Mouse (Mus musculus) lung, embryonic 16.5 days (tissue): ENCODE results near the gene Gas2l3. TPM values are rescaled to one million over a fixed set of nuclear protein-coding genes. Genes with fewer than 3 reads are reported as not detected.

Experiments
- ATAC-seq: fragments of 200-750 bp; cut with Nextera tagmentation; 2 replicates; pipeline ENCODE4 v1.8.0; 2017; ENCODE audit warnings: low read depth, mild to moderate bottlenecking, moderate library complexity
- H3K27ac ChIP-seq: fragments of 300-500 bp; sonication (generic); 2 replicates; pipeline ENCODE4 v1.5.1; 2014; ENCODE audit warnings: mild to moderate bottlenecking, control low read depth, low read length
- H3K27me3 ChIP-seq: fragments of 300-500 bp; sonication (generic); 2 replicates; pipeline ENCODE4 v1.6.1; 2014; ENCODE audit warnings: low read depth, low read length, mixed read lengths; ENCODE audit not compliant: control insufficient read depth, insufficient read depth
- H3K36me3 ChIP-seq: fragments of 300-500 bp; sonication (generic); 2 replicates; pipeline ENCODE4 v1.6.1; 2014; ENCODE audit warnings: low read length; ENCODE audit not compliant: control insufficient read depth, insufficient read depth
- H3K4me1 ChIP-seq: fragments of 300-500 bp; sonication (generic); replicated peaks from 2 replicates; pipeline ENCODE4 v1.6.1; 2014; ENCODE audit warnings: low read length, mixed read lengths; ENCODE audit not compliant: control insufficient read depth, insufficient read depth
- H3K4me2 ChIP-seq: fragments of 300-500 bp; sonication (generic); 2 replicates; pipeline ENCODE4 v1.6.1; 2014; ENCODE audit warnings: low read depth, low read length, control low read depth
- H3K4me3 ChIP-seq: fragments of 300-500 bp; sonication (generic); 2 replicates; pipeline ENCODE4 v1.5.1; 2014; ENCODE audit warnings: mild to moderate bottlenecking, low read length, control low read depth
- H3K9ac ChIP-seq: fragments of 300-500 bp; sonication (generic); 2 replicates; pipeline ENCODE4 v1.6.1; 2014; ENCODE audit warnings: low read length, control low read depth
- H3K9me3 ChIP-seq: fragments of 300-500 bp; sonication (generic); 2 replicates; pipeline ENCODE4 v1.6.1; 2016; ENCODE audit warnings: low read length; ENCODE audit not compliant: control insufficient read depth
- WGBS: fragments of 180-500 bp; shearing (Covaris S2); extraction: QIAGEN DNeasy Blood & Tissue Kit; methylation state at CpG from one replicate; pipeline ENCODE4 v1.1.7; 2014; 5-methylcytosine and 5-hydroxymethylcytosine counted together
- polyA plus RNA-seq: library from polyadenylated mRNA; unstranded; fragments of >200 nt; fragmentation: Nextera tagmentation; extraction: Ambion mirVana; gene quantifications from 2 replicates; pipeline ENCODE4 v1.2.1, GENCODE M21; 2015

Gene Gas2l3
- polyA plus RNA-seq, 1 experiment from 2014 or later = 24.1 TPM

DNA sequence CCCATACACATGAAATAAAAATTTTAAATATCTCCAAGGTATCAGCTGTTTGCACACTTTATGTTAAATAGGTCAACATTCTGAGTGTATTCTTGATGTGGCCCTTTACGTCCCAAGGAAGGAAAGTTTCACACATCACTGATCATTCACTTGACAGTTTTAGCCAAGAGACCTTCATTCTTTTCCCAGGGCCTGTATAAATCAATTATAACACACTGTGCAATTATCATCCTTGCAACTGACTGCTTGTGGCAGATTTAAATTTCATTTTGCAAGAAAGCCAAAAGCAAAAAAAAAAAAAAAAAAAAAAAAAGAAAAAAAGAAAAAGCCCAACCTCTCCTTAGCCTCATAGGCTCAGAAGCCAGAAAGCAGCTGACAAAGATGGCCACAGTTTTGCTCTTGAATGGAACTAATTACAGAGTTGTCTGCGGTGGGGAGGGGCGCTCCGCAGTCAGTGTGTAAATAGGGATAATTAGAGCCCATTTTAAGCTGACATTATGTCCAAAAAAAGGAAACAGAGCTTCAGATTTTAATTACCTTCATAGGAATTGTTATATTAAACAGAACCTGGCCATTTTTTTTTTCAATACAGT lies 52.1 kb downstream of the Gas2l3 start:
- Histone ChIP-seq H3K36me3 (no peaks in the 10 kb centered on the region), H3K4me1 (no peaks in the 10 kb centered on the region), H3K9me3 (no peaks in the 10 kb centered on the region), H3K9ac (no peak overlapping the region), H3K4me2 (no peak overlapping the region), H3K4me3 (no peak overlapping the region), H3K27ac (no peak overlapping the region), H3K27me3 (no peaks in the 10 kb centered on the region)
- WGBS = 86% methylated on average over 4 of the region's 4 CpGs
- no peak for ATAC-seq

DNA sequence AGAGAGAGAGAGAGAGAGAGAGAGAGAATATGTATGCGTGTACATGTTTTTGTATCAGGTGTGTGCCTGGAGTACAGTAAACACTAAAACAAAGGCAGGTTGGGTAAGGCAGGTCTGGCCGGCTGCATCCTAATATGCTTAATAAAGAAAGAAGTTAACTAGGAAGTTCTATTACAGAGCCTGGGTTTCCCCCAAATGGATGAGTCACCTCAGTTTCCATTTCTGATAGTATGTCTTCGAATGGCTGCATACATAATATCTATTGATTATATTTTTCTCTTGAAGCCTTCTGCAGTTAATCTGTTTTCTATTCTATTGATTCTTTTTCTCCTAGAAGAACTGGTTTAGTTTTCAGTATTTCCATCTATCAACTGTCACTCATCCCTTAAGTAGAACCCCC lies 57.3 kb downstream of the Gas2l3 start:
- Histone ChIP-seq H3K4me2 (no peak overlapping the region), H3K4me1 (no peaks in the 10 kb centered on the region), H3K27ac (no peak overlapping the region), H3K9ac (no peak overlapping the region), H3K36me3 (no peaks in the 10 kb centered on the region), H3K9me3 (no peaks in the 10 kb centered on the region), H3K4me3 (no peak overlapping the region), H3K27me3 (no peaks in the 10 kb centered on the region)
- ATAC-seq = no peak
- WGBS = 81% methylated on average over 3 of the region's 3 CpGs

GRCm38 (mm10) chr10:89383462-89383861 lies 60.3 kb downstream of the Gas2l3 start:
- Histone ChIP-seq H3K36me3 (no peaks in the 10 kb centered on the region), H3K4me3 (no peak overlapping the region), H3K9me3 (no peaks in the 10 kb centered on the region), H3K9ac (no peak overlapping the region), H3K4me2 (no peak overlapping the region), H3K4me1 (no peaks in the 10 kb centered on the region), H3K27me3 (no peaks in the 10 kb centered on the region), H3K27ac (no peak overlapping the region)
- peak; percentile 38; the same call in 1 of the 2 replicates for ATAC-seq
- WGBS = 4% methylated on average over 5 of the region's 5 CpGs

DNA sequence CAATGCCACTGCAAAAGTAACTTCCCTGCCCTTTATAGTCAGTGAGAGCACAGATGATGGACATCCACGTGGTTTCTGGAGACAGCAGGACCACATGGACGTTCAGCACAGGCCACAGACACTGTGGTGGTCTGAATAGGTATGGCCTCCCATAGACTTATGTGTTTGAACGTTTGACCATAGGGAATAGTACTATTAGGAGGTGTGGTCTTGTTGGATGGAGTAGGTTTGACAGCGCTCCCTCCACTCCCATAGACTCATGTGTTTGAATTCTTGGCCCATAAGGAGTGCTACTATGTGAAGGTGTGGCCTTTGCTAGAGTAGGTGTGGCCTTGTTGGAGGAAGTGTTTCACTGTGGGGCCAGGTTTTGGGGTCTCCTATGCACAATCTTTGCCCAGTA lies 66.0 kb downstream of the Gas2l3 start:
- ATAC-seq = no peak
- 61% methylated on average over 4 of the region's 4 CpGs for WGBS

GRCm38 (mm10) chr10:89370051-89370450 lies 73.7 kb downstream of the Gas2l3 start:
- H3K27me3 ChIP-seq = no peaks in the 10 kb centered on the region
- H3K36me3 ChIP-seq = no peaks in the 10 kb centered on the region
- no peak overlapping the region for H3K4me3 ChIP-seq
- no peak for ATAC-seq
- no peak overlapping the region for H3K9ac ChIP-seq
- no peak overlapping the region for H3K27ac ChIP-seq
- H3K4me1 ChIP-seq = no peaks in the 10 kb centered on the region
- H3K9me3 ChIP-seq = no peaks in the 10 kb centered on the region
- no peak overlapping the region for H3K4me2 ChIP-seq
- 5% methylated on average over 1 of the region's 1 CpGs for WGBS

More for the DNA sequence above, 66.0 kb downstream of the Gas2l3 start:
- no peaks in the 10 kb centered on the region for H3K9me3 ChIP-seq
- no peak overlapping the region for H3K4me3 ChIP-seq
- no peak overlapping the region for H3K27ac ChIP-seq
- no peaks in the 10 kb centered on the region for H3K4me1 ChIP-seq
- no peaks in the 10 kb centered on the region for H3K36me3 ChIP-seq
- no peak overlapping the region for H3K9ac ChIP-seq
- no peaks in the 10 kb centered on the region for H3K27me3 ChIP-seq
- no peak overlapping the region for H3K4me2 ChIP-seq

- no peak for ATAC-seq
- Histone ChIP-seq H3K9me3 (no peaks in the 10 kb centered on the region), H3K27ac (no peak overlapping the region), H3K36me3 (no peaks in the 10 kb centered on the region), H3K4me3 (no peak overlapping the region), H3K9ac (no peak overlapping the region), H3K4me2 (no peak overlapping the region), H3K27me3 (no peaks in the 10 kb centered on the region), H3K4me1 (no peaks in the 10 kb centered on the region)
- WGBS = 65% methylated on average over 3 of the region's 3 CpGs
Observed at GRCm38 (mm10) chr10:89358933-89359332, 84.8 kb downstream of the Gas2l3 start.

Other genes starting within 250 kb of the Gas2l3 start
- 0.74 and 0.94 TPM in 2 replicates for gene Ano4, start 99.2 kb downstream of the Gas2l3 start, polyA plus RNA-seq
- gene Nr1h4, start 89.6 kb upstream of the Gas2l3 start, polyA plus RNA-seq = 0.16 TPM in 1 of 2 replicates, not detected in the other
- 0.11 and 0.14 TPM in 2 replicates for gene Slc17a8, start 177.3 kb upstream of the Gas2l3 start, polyA plus RNA-seq
- 7.5 and 7.7 TPM in 2 replicates for gene Scyl2, start 242.3 kb upstream of the Gas2l3 start, polyA plus RNA-seq